21 mouse cellular contexts compared by ENCODE assay signal in the genomic region with DNA sequence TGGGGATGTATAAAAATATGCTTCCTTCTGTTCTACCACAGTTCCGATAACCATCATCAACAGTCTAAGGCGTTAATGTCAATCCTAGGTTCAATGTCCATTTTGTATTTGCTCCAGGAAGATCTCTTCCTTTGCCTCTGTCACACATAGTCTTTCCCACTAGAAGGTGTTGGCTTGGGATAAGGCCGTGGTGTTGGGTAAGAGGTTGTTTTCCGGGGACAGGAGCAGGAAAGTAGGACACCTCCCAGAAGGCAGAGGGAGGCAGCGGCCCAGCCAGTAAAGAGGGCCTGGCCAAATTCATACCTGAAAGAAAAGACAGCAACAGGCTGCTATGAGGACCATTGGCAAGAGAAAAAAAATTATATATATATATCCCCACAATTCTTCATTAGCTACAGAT.
"Had no signal": no experiment of that assay in that cellular context is flagged by ENCODE, and none has a peak within 500 bp of the region (broad histone marks: within the 10 kb centered on the region; RNA-seq: fewer than 3 reads in every experiment).

No protein-coding gene starts in this region.

- H3K4me2 ChIP-seq: kidney, embryonic 15.5 days; midbrain, embryonic 12.5 days; midbrain, embryonic 15.5 days; neural tube, embryonic 12.5 days; neural tube, embryonic 15.5 days had no signal

- ATAC-seq: intestine, embryonic 16.5 days; midbrain, embryonic 15.5 days had no signal

- H3K27ac ChIP-seq: kidney, embryonic 15.5 days; left cerebral cortex, adult 2 months; macrophage; midbrain, embryonic 12.5 days; midbrain, embryonic 15.5 days; neural tube, embryonic 12.5 days; neural tube, embryonic 15.5 days; stomach, postnatal 0 days had no signal

- H3K9me3 ChIP-seq: kidney, embryonic 15.5 days; midbrain, embryonic 12.5 days; midbrain, embryonic 15.5 days; neural tube, embryonic 12.5 days; neural tube, embryonic 15.5 days had no signal

- H3K9ac ChIP-seq: kidney, embryonic 15.5 days; midbrain, embryonic 12.5 days; midbrain, embryonic 15.5 days; neural tube, embryonic 12.5 days; neural tube, embryonic 15.5 days had no signal

- H3K27me3 ChIP-seq: kidney, embryonic 15.5 days; midbrain, embryonic 12.5 days; midbrain, embryonic 15.5 days; neural tube, embryonic 12.5 days; neural tube, embryonic 15.5 days had no signal

- H3K4me3 ChIP-seq: kidney, embryonic 15.5 days; left cerebral cortex, adult 2 months; midbrain, embryonic 12.5 days; midbrain, embryonic 15.5 days; neural tube, embryonic 12.5 days; neural tube, embryonic 15.5 days had no signal

- H3K36me3 ChIP-seq: kidney, embryonic 15.5 days; midbrain, embryonic 12.5 days; midbrain, embryonic 15.5 days; neural tube, embryonic 12.5 days; neural tube, embryonic 15.5 days had no signal

- DNase-seq: kidney, adult 18-20 months; kidney, postnatal 10 days; kidney, postnatal 36 days; layer of hippocampus, postnatal 36 days; lung, adult 18-20 months; lung, postnatal 14 days; right cerebral cortex, adult 18-20 months; right cerebral cortex, postnatal 14 days; right cerebral cortex, postnatal 4 days; thymus, adult 2 months; thymus, postnatal 14 days; thymus, postnatal 4 days had no signal

- H3K4me1 ChIP-seq: midbrain, embryonic 12.5 days; midbrain, embryonic 15.5 days had no signal
